Mouse (Mus musculus) kidney, postnatal 36 days (tissue): Measurements from ENCODE around the gene Slc22a14.

ENCODE experiments used
- DNase-seq, 2 experiments: peaks; one replicate each; pipeline ENCODE4 v3.0.0; 2021 to 2022; ENCODE audit warnings: mixed read lengths in 2 of 2

The Slc22a14 gene

GRCm38 (mm10) chr9:119128436-119129181, 236.7 kb downstream of the Slc22a14 start:
- no peak for DNase-seq

DNA sequence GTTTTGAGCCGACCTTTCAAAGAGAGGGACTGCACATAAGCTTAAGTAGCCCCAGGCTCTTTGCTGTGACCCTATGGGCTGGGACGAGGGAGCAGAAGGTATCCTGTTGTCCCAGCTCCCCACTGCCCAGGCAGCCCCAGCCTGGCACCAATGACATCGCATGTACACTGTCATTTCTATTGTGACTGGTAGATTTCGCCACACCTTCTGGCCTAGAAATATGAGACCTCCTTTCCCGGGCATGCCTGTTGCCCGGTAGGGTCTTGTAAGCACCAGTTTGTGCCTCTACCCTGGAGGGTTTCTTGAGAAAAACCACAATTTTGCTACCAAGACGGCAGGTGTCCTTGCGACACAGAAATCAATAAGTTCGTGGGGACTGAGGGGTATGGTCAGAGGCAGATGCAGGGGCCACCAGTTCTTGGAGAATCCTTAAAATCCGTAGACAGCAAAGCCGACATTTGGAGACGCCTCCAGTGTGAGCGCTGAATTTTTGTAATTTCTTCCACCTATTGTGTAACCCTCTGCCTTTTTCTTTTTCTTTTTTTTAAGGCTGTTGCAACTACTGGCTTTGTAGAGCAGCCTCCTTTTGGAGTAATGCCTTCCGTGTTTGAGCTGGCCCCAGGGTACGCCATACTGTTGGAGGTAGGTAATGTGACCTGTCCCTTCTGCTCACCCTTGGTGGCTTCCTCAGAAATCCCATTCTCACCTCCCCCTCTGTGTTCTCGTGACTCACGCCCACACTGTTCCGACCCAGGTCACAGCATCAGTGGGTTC, 242.6 kb downstream of the Slc22a14 start:
- DNase-seq = no peak

DNA sequence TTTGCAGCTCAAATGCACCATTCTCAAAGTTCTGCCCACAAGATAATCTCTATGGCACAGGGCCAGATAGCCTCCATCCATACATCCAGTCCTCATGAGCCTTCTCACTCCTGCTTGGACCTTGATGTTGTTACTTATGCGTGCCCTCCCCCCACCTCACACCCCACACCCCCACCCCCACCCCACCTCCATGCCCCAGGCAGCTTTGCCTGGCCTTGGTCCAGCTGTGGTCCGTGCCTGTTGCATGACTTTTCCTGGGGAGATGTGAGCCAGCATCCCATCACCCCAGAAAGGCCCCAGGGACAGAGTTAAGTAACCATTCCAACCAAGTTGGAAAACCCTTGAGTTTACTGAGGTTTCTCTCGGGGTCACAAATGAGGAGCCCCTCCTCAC, 245.2 kb downstream of the Slc22a14 start:
- DNase-seq = peak in 1 of 2 experiments; percentile 53
